Mouse (Mus musculus) hindbrain, embryonic 14.5 days (tissue): ENCODE measurements at regions not wholly inside any gene's neighbourhood (a gene's known extent, or its start where the extent isn't known, plus 50 kb on each side); places are given as distances from the start of the nearest gene placed in this dataset.

ENCODE experiments used
- ATAC-seq: fragments of 200-750 bp; cut with Nextera tagmentation; 2 replicates; pipeline ENCODE4 v1.8.0; 2017; ENCODE audit warnings: moderate number of reproducible peaks, mild to moderate bottlenecking, moderate TSS enrichment, moderate library complexity; ENCODE audit not compliant: low FRiP score
- DNase-seq: peaks from one replicate; pipeline ENCODE4 v3.0.0-alpha.2; 2015; ENCODE audit warnings: low spot score
- H3K27ac ChIP-seq: fragments of 300-500 bp; sonication (generic); 2 replicates; pipeline ENCODE4 v1.5.1; 2014; ENCODE audit warnings: mild to moderate bottlenecking, moderate library complexity
- H3K27me3 ChIP-seq: fragments of 300-500 bp; sonication (generic); 2 replicates; pipeline ENCODE4 v1.6.1; 2014; ENCODE audit warnings: mild to moderate bottlenecking, low read length, mixed read lengths; ENCODE audit not compliant: control insufficient read depth, insufficient read depth
- H3K36me3 ChIP-seq: fragments of 300-500 bp; sonication (generic); replicated peaks from 2 replicates; pipeline ENCODE4 v1.6.1; 2014; ENCODE audit not compliant: control insufficient read depth, insufficient read depth
- H3K4me1 ChIP-seq: fragments of 300-500 bp; sonication (generic); replicated peaks from 2 replicates; pipeline ENCODE4 v1.6.1; 2014; ENCODE audit warnings: antibody characterized with exemption, low read length, mixed read lengths; ENCODE audit not compliant: control insufficient read depth, insufficient read depth
- H3K4me2 ChIP-seq: fragments of 300-500 bp; sonication (generic); replicated peaks from 2 replicates; pipeline ENCODE4 v1.6.1; 2014; ENCODE audit warnings: mild to moderate bottlenecking, moderate library complexity
- H3K4me3 ChIP-seq: fragments of 300-500 bp; sonication (generic); replicated peaks from 2 replicates; pipeline ENCODE4 v1.5.1; 2014; ENCODE audit warnings: mild to moderate bottlenecking, low read length
- H3K9ac ChIP-seq: fragments of 300-500 bp; sonication (generic); 2 replicates; pipeline ENCODE4 v1.6.1; 2014
- H3K9me3 ChIP-seq: fragments of 300-500 bp; sonication (generic); 2 replicates; pipeline ENCODE4 v1.6.1; 2016; ENCODE audit warnings: low read length; ENCODE audit not compliant: control insufficient read depth
- WGBS: fragments of 180-500 bp; shearing (Covaris S2); extraction: QIAGEN DNeasy Blood & Tissue Kit; methylation state at CpG from one replicate; pipeline ENCODE4 v1.1.7; 2014; 5-methylcytosine and 5-hydroxymethylcytosine counted together

DNA sequence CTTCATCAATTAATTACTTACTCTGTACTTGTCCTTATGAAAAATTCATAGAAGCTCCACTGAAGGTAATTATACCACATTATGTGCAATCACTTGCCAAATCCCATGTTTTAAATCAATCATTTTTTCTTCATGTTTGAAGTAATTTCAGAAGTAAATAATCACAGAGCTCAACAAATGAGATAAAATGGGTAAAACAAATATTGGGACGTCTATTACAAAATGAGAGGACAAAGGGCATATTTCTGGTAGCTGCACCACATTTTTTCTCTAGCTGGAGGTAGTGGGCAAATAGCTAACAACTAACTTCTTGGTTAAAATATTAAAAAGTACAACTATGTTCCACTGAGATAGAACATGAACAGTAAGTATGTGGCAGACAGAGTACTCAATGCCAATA, 681.3 kb upstream of the Pot1a start:
- Histone ChIP-seq H3K9ac (no peak overlapping the region), H3K27me3 (no peaks in the 10 kb centered on the region), H3K4me1 (no peaks in the 10 kb centered on the region), H3K4me2 (no peak overlapping the region), H3K36me3 (no peaks in the 10 kb centered on the region), H3K4me3 (no peak overlapping the region), H3K27ac (no peak overlapping the region), H3K9me3 (no peaks in the 10 kb centered on the region)
- DNase-seq (no peak), ATAC-seq (no peak)
- WGBS, result 67% methylated on average over 1 of the region's 1 CpGs

DNA sequence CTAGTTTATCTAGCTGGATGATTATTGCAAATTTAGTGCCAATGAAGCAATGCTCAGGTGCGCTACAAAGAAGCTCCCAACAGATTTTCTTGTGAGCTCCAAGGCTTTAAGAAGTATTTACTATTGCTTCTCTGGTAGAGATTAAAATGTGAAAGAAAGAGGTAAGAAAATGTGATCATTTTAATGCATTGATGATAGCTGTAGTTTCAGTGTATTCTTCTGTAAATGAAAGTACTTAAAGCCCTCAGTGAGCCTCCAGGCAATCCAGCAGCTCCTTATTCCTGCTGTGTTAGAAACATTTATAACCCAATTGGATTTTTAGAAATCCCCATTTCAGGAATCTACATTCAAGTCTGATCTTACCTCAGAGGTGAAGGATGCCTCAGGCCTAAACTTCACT, 675.4 kb upstream of the Pot1a start:
- DNase-seq, result no peak
- H3K27ac ChIP-seq, result no peak overlapping the region
- ATAC-seq, result no peak

DNA sequence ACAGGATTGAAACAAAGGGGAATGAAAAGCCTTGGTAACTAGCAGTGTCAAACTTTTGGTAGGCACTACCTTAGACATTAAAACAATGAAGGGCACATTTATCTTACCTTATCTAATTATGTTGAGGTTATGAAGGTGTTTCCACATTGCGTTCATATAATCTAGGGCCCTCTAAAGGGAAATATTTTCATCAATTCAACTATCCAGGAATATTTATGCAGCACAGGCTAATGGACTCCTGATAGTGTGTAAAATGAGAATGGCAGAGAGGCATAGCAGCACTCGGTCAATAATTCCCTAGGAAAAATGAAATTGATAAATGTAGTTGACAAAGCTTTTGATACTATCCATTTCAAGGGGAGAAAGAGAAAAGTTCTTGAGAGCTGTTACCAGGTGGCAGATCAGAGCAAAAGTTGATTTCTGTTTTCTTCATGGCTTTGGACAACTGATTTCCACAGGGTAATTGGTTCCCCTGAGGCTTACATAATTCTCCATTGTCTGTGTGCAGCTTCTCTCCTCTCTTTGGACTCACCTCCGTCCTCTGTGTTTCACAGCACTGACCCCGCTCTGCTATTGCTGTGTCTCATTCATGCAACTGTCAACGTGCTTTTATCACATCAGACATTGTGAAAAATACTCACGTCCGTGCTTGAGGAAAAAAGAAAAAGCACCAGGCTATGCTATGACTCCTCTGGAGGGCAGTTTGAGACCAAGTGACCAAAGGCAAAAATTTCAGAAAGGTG, 632.3 kb upstream of the Pot1a start:
- no peak overlapping the region for H3K4me3 ChIP-seq
- 17% methylated on average over 7 of the region's 7 CpGs for WGBS
- DNase-seq, result no peak
- no peaks in the 10 kb centered on the region for H3K27me3 ChIP-seq
- H3K9ac ChIP-seq, result no peak overlapping the region
- no peaks in the 10 kb centered on the region for H3K9me3 ChIP-seq
- no peaks in the 10 kb centered on the region for H3K4me1 ChIP-seq
- no peaks in the 10 kb centered on the region for H3K36me3 ChIP-seq
- 0 out of 2 replicates have a peak, but pooled peaks have one; percentile 43 for ATAC-seq
- no peak overlapping the region for H3K4me2 ChIP-seq
- H3K27ac ChIP-seq, result no peak overlapping the region

More for the DNA sequence above, 675.4 kb upstream of the Pot1a start:
- no peaks in the 10 kb centered on the region for H3K9me3 ChIP-seq
- no peak overlapping the region for H3K4me2 ChIP-seq
- H3K9ac ChIP-seq, result no peak overlapping the region
- H3K27me3 ChIP-seq, result no peaks in the 10 kb centered on the region
- no peak overlapping the region for H3K4me3 ChIP-seq
- no peaks in the 10 kb centered on the region for H3K36me3 ChIP-seq
- WGBS, result 91% methylated on average over 1 of the region's 1 CpGs
- no peaks in the 10 kb centered on the region for H3K4me1 ChIP-seq

DNA sequence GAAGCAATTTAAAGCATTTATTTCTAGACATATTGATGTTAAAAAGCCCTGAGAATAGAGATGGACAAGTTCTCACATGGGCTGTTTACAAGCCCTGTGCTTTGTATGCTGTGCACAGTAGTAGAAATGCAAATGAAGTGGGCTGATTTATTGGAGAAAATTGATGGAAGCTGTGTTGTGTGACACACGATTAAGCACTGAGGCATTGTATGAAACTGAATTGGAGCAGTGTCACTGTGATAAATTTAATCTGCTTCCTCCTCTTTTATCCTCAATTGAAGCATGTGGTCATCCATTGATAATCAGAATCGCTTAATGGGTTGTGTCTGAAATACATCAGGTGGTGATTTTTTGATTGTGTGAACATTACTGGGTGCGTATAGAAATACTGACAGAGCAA, 631.4 kb upstream of the Pot1a start:
- Histone ChIP-seq H3K4me3 (no peak overlapping the region), H3K4me2 (no peak overlapping the region), H3K36me3 (no peaks in the 10 kb centered on the region), H3K4me1 (no peaks in the 10 kb centered on the region), H3K27ac (no peak overlapping the region), H3K27me3 (no peaks in the 10 kb centered on the region), H3K9me3 (no peaks in the 10 kb centered on the region), H3K9ac (no peak overlapping the region)
- ATAC-seq, result peak; percentile 87
- WGBS, result 25% methylated on average over 3 of the region's 3 CpGs
- DNase-seq, result peak; percentile 42
